Mouse (Mus musculus) forebrain, embryonic 13.5 days (tissue): Measurements from ENCODE around the gene Ss18l1. TPM values are rescaled to one million over a fixed set of nuclear protein-coding genes. Genes with fewer than 3 reads are reported as not detected.

Source experiments
- ATAC-seq: fragments of 200-750 bp; cut with Nextera tagmentation; 2 replicates; pipeline ENCODE4 v1.8.0; 2017
- H3K27ac ChIP-seq: fragments of 300-500 bp; sonication (generic); 2 replicates; pipeline ENCODE4 v1.5.1; 2015; ENCODE audit warnings: inconsistent platforms, mild to moderate bottlenecking, moderate library complexity
- H3K27me3 ChIP-seq: fragments of 300-500 bp; sonication (generic); 2 replicates; pipeline ENCODE4 v1.6.1; 2015; ENCODE audit warnings: mild to moderate bottlenecking, inconsistent platforms
- H3K36me3 ChIP-seq: fragments of 300-500 bp; sonication (generic); 2 replicates; pipeline ENCODE4 v1.6.1; 2015; ENCODE audit warnings: mild to moderate bottlenecking, inconsistent platforms; ENCODE audit not compliant: poor library complexity, severe bottlenecking
- H3K4me1 ChIP-seq: fragments of 300-500 bp; sonication (generic); 2 replicates; pipeline ENCODE4 v1.6.1; 2015; ENCODE audit warnings: inconsistent platforms
- H3K4me2 ChIP-seq: fragments of 300-500 bp; sonication (generic); 2 replicates; pipeline ENCODE4 v1.6.1; 2015; ENCODE audit warnings: inconsistent platforms, mild to moderate bottlenecking, moderate library complexity
- H3K4me3 ChIP-seq: fragments of 300-500 bp; sonication (generic); 2 replicates; pipeline ENCODE4 v1.5.1; 2015; ENCODE audit warnings: mild to moderate bottlenecking, inconsistent platforms
- H3K9ac ChIP-seq: fragments of 300-500 bp; sonication (generic); 2 replicates; pipeline ENCODE4 v1.6.1; 2015; ENCODE audit warnings: mild to moderate bottlenecking, inconsistent platforms
- H3K9me3 ChIP-seq: fragments of 300-500 bp; sonication (generic); replicated peaks from 2 replicates; pipeline ENCODE4 v1.6.1; 2016; ENCODE audit warnings: inconsistent platforms
- WGBS: fragments of 180-500 bp; shearing (Covaris S2); methylation state at CpG from one replicate; pipeline ENCODE4 v1.1.7; 2015; 5-methylcytosine and 5-hydroxymethylcytosine counted together
- polyA plus RNA-seq: library from polyadenylated mRNA; unstranded; fragments of >200 nt; fragmentation: Nextera tagmentation; extraction: Ambion mirVana; gene quantifications from 2 replicates; pipeline ENCODE4 v1.2.1, GENCODE M21; 2015

The Ss18l1 gene
- polyA plus RNA-seq, 1 experiment from 2014 or later, result 33.9 TPM

- Histone ChIP-seq H3K4me3 (no peak overlapping the region), H3K4me2 (no peak overlapping the region)
These were observed 29.4 kb downstream of the Ss18l1 start for GRCm38 (mm10) chr2:180071671-180072070.

DNA sequence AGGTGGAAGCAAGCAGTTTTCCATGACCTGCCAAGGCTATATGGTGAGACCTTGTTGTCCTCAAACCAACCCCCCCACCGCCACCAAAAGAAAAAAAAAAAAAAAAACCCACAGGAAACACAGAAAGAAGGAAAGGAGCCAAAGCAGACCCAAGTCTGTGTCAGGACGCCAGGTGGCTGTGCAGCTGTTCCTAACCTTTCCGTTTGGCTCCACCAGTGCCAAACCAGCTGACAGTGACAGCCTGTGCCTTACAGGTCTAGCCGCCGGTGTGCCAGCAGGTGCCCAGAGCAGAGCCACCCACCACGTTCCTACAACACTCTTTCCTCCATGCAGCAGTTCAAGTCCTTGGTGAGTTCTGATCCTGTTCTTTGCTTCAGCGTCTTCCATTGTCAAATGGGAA lies 30.6 kb downstream of the Ss18l1 start:
- 91% methylated on average over 7 of the region's 7 CpGs for WGBS
- H3K4me3 ChIP-seq, result no peak overlapping the region

More at GRCm38 (mm10) chr2:180071671-180072070, 29.4 kb downstream of the Ss18l1 start:
- ATAC-seq, result no peak
- Histone ChIP-seq H3K27ac (no peak overlapping the region), H3K4me1 (peaks cover 15% of the 10 kb centered on the region), H3K27me3 (no peaks in the 10 kb centered on the region), H3K36me3 (peaks cover 21% of the 10 kb centered on the region), H3K9ac (no peak overlapping the region), H3K9me3 (no peaks in the 10 kb centered on the region)
- WGBS, result 84% methylated on average over 2 of the region's 2 CpGs

DNA sequence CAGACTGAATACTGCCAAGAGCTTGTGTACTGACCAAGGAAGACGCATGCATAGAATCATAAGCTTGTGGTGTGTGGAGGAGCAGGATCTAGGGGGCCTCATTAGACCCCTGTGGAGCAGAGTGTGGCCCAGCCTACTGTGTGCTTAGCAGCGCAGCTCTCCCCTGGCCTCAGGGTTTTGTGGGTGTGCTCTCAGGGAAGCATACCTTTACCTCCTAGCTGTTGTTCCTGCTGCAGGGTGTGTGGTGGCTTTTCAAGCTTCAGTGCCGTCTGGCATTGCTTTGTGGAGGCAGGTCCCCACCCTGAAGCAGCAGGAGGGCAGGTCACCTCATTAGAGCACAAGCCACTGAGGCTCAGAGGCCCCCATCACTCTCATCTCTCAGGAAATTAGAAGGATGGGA lies 35.3 kb downstream of the Ss18l1 start:
- Histone ChIP-seq H3K4me1 (no peaks in the 10 kb centered on the region), H3K27ac (no peak overlapping the region), H3K9ac (no peak overlapping the region), H3K4me3 (no peak overlapping the region), H3K4me2 (no peak overlapping the region), H3K36me3 (peaks cover 43% of the 10 kb centered on the region), H3K27me3 (no peaks in the 10 kb centered on the region), H3K9me3 (no peaks in the 10 kb centered on the region)
- ATAC-seq, result no peak
- WGBS, result 59% methylated on average over 3 of the region's 3 CpGs

More for the DNA sequence above, 30.6 kb downstream of the Ss18l1 start:
- Histone ChIP-seq H3K9ac (no peak overlapping the region), H3K36me3 (peaks cover 20% of the 10 kb centered on the region), H3K4me1 (peaks cover 15% of the 10 kb centered on the region), H3K27me3 (no peaks in the 10 kb centered on the region), H3K27ac (no peak overlapping the region), H3K9me3 (no peaks in the 10 kb centered on the region), H3K4me2 (no peak overlapping the region)
- ATAC-seq, result no peak

- Histone ChIP-seq H3K27me3 (no peaks in the 10 kb centered on the region), H3K4me1 (peaks cover 3% of the 10 kb centered on the region), H3K4me3 (no peak overlapping the region), H3K27ac (no peak overlapping the region), H3K36me3 (peaks cover 61% of the 10 kb centered on the region), H3K4me2 (no peak overlapping the region), H3K9me3 (no peaks in the 10 kb centered on the region), H3K9ac (no peak overlapping the region)
- 93% methylated on average over 8 of the region's 8 CpGs for WGBS
- ATAC-seq, result no peak
These were observed 38.4 kb downstream of the Ss18l1 start for GRCm38 (mm10) chr2:180080680-180081079.

GRCm38 (mm10) chr2:180083063-180083462 lies 40.8 kb downstream of the Ss18l1 start:
- peaks cover 12% of the 10 kb centered on the region for H3K4me1 ChIP-seq
- no peak overlapping the region for H3K9ac ChIP-seq
- no peak for ATAC-seq
- H3K4me2 ChIP-seq, result no peak overlapping the region
- H3K27me3 ChIP-seq, result no peaks in the 10 kb centered on the region
- H3K27ac ChIP-seq, result no peak overlapping the region
- no peaks in the 10 kb centered on the region; the same call in 1 of the 2 replicates for H3K9me3 ChIP-seq
- H3K4me3 ChIP-seq, result no peak overlapping the region
- 88% methylated on average over 10 of the region's 10 CpGs for WGBS
- peaks cover 64% of the 10 kb centered on the region for H3K36me3 ChIP-seq

- no peak overlapping the region for H3K9ac ChIP-seq
- H3K9me3 ChIP-seq, result no peaks in the 10 kb centered on the region; the same call in 1 of the 2 replicates
- H3K27me3 ChIP-seq, result no peaks in the 10 kb centered on the region
- H3K4me2 ChIP-seq, result no peak overlapping the region
- 32% methylated on average over 3 of the region's 3 CpGs for WGBS
- H3K4me1 ChIP-seq, result peaks cover 12% of the 10 kb centered on the region
- H3K27ac ChIP-seq, result no peak overlapping the region
- no peak for ATAC-seq
- peaks cover 53% of the 10 kb centered on the region for H3K36me3 ChIP-seq
- H3K4me3 ChIP-seq, result no peak overlapping the region
These were observed 42.3 kb downstream of the Ss18l1 start for GRCm38 (mm10) chr2:180084565-180084964.

- no peak overlapping the region for H3K9ac ChIP-seq
- H3K36me3 ChIP-seq, result peaks cover 49% of the 10 kb centered on the region
- no peaks in the 10 kb centered on the region for H3K27me3 ChIP-seq
- H3K27ac ChIP-seq, result no peak overlapping the region; the same call in 1 of the 2 replicates
- H3K9me3 ChIP-seq, result no peaks in the 10 kb centered on the region; the same call in 1 of the 2 replicates
- no peak overlapping the region for H3K4me3 ChIP-seq
- H3K4me1 ChIP-seq, result peaks cover 12% of the 10 kb centered on the region
- 70% methylated on average over 16 of the region's 16 CpGs for WGBS
- ATAC-seq, result peak; percentile 48
- no peak overlapping the region for H3K4me2 ChIP-seq
These were observed 43.8 kb downstream of the Ss18l1 start for GRCm38 (mm10) chr2:180085926-180086636.

- Histone ChIP-seq H3K27ac (no peak overlapping the region), H3K4me2 (no peak overlapping the region), H3K36me3 (peaks cover 44% of the 10 kb centered on the region), H3K4me3 (no peak overlapping the region), H3K27me3 (no peaks in the 10 kb centered on the region), H3K9ac (no peak overlapping the region), H3K4me1 (peaks cover 12% of the 10 kb centered on the region), H3K9me3 (no peaks in the 10 kb centered on the region; the same call in 1 of the 2 replicates)
- WGBS, result 93% methylated on average over 5 of the region's 5 CpGs
- ATAC-seq, result no peak
These were observed 44.3 kb downstream of the Ss18l1 start for GRCm38 (mm10) chr2:180086637-180087027.

DNA sequence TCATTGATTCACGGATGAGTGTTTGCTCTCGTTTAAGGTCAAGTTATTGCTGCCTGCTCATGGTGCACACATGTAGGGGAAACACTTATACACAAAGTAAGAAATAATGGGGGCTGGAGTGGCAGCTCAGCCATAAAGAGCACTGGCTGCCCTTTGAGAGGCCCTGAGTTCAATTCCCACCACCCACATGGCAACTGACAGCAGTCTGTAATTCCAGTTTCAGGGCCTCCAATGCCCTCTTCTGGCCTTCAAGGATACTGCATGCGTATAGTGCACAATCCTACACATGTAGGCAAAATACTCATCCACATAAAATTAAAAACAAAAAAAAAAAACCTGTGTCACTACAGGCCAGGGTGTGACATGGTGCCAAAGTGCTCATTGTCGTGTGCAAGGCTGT lies 45.2 kb downstream of the Ss18l1 start:
- ATAC-seq, result no peak

DNA sequence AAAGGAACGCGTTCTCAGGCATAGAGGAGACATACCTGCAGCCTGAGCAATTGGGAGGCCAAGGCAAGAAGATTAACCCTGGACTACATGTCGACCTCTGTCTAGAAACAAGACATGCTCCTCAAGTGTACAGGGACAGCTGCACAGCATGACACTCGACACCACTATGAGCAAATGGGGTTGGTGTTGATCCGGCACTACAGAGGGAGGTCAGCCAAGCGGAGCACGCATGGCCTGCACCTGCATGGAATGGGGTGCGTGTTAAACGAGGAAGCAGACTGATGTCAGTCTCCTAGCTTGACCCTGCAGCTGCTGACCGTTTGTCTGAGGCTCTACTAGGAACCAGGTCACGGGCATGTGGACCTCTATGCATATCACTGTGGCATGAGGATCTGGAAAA lies 48.0 kb downstream of the Ss18l1 start:
- ATAC-seq, result no peak
- Histone ChIP-seq H3K36me3 (peaks cover 16% of the 10 kb centered on the region), H3K4me2 (no peak overlapping the region), H3K27ac (no peak overlapping the region), H3K27me3 (no peaks in the 10 kb centered on the region), H3K9me3 (no peaks in the 10 kb centered on the region; the same call in 1 of the 2 replicates), H3K4me1 (peaks cover 13% of the 10 kb centered on the region), H3K9ac (no peak overlapping the region), H3K4me3 (no peak overlapping the region)
- 70% methylated on average over 11 of the region's 11 CpGs for WGBS

More for the DNA sequence above, 45.2 kb downstream of the Ss18l1 start:
- Histone ChIP-seq H3K9ac (no peak overlapping the region), H3K27me3 (no peaks in the 10 kb centered on the region), H3K9me3 (no peaks in the 10 kb centered on the region; the same call in 1 of the 2 replicates), H3K4me2 (no peak overlapping the region), H3K4me1 (peaks cover 12% of the 10 kb centered on the region), H3K36me3 (peaks cover 37% of the 10 kb centered on the region), H3K27ac (no peak overlapping the region), H3K4me3 (no peak overlapping the region)
- WGBS, result 89% methylated on average over 4 of the region's 4 CpGs

DNA sequence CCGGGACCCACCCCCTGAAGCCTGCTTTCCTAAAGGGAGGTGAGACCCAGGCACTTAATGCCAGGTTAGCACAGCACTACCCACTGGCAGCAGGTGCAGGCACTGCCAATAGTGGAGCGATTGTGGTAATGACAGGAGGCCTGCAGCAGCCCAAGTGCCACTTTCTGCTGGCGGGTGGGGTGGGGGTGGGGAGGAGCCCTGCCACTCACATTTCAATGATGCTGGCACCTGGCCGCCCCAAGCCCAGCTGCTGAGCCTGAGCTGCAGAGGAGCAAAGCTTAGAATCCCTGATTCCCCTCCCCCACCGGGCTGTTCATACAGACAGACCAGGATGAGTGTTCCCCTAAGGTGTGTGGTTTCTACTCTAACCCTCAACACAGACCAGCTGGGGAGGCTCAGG lies 53.4 kb downstream of the Ss18l1 start:
- peaks cover 28% of the 10 kb centered on the region for H3K27me3 ChIP-seq
- no peak overlapping the region for H3K9ac ChIP-seq
- H3K36me3 ChIP-seq, result no peaks in the 10 kb centered on the region
- ATAC-seq, result peak; percentile 74
- WGBS, result 20% methylated on average over 5 of the region's 5 CpGs
- no peaks in the 10 kb centered on the region for H3K9me3 ChIP-seq
- no peak overlapping the region for H3K4me2 ChIP-seq
- peak overlapping the region; percentile 35; the same call in 1 of the 2 replicates for H3K27ac ChIP-seq
- H3K4me1 ChIP-seq, result peaks cover 38% of the 10 kb centered on the region
- no peak overlapping the region for H3K4me3 ChIP-seq

- H3K27me3 ChIP-seq, result peaks cover 47% of the 10 kb centered on the region
- no peak overlapping the region for H3K4me3 ChIP-seq
- no peak overlapping the region for H3K4me2 ChIP-seq
- peak; percentile 42; the same call in 1 of the 2 replicates for ATAC-seq
- no peaks in the 10 kb centered on the region for H3K9me3 ChIP-seq
- H3K27ac ChIP-seq, result peak overlapping the region; percentile 38
- 39% methylated on average over 3 of the region's 3 CpGs for WGBS
- peaks cover 40% of the 10 kb centered on the region for H3K4me1 ChIP-seq
- 0 out of 2 replicates have a peak overlapping the region, but pooled peaks have one; percentile 0 for H3K9ac ChIP-seq
- H3K36me3 ChIP-seq, result no peaks in the 10 kb centered on the region
These were observed 55.3 kb downstream of the Ss18l1 start for GRCm38 (mm10) chr2:180097585-180097984.
